Mouse (Mus musculus) forebrain, embryonic 11.5 days (tissue): ENCODE data around the gene Polr2c. TPM values are rescaled to one million over a fixed set of nuclear protein-coding genes. Genes with fewer than 3 reads are reported as not detected.

ENCODE experiments used
- ATAC-seq: fragments of 200-750 bp; cut with Nextera tagmentation; replicated peaks from 2 replicates; pipeline ENCODE4 v1.8.0; 2017; ENCODE audit warnings: moderate TSS enrichment; ENCODE audit not compliant: low FRiP score
- DNase-seq: peaks from one replicate; pipeline ENCODE4 v3.0.0-alpha.2; 2017; ENCODE audit warnings: low spot score
- H3K27ac ChIP-seq: fragments of 300-500 bp; sonication (generic); 2 replicates; pipeline ENCODE4 v1.5.1; 2014; ENCODE audit warnings: low read depth, low read length
- H3K27me3 ChIP-seq: fragments of 300-500 bp; sonication (generic); 2 replicates; pipeline ENCODE4 v1.6.1; 2014; ENCODE audit warnings: mild to moderate bottlenecking, low read length, mixed read lengths; ENCODE audit not compliant: control insufficient read depth, insufficient read depth
- H3K36me3 ChIP-seq: fragments of 300-500 bp; sonication (generic); 2 replicates; pipeline ENCODE4 v1.6.1; 2014; ENCODE audit warnings: mild to moderate bottlenecking, low read length, moderate library complexity, mixed read lengths; ENCODE audit not compliant: control insufficient read depth, insufficient read depth
- H3K4me1 ChIP-seq: fragments of 300-500 bp; sonication (generic); replicated peaks from 2 replicates; pipeline ENCODE4 v1.6.1; 2014; ENCODE audit warnings: low read length, mixed read lengths; ENCODE audit not compliant: control insufficient read depth, insufficient read depth
- H3K4me2 ChIP-seq: fragments of 300-500 bp; sonication (generic); 2 replicates; pipeline ENCODE4 v1.6.1; 2014; ENCODE audit warnings: low read depth, mild to moderate bottlenecking, low read length, moderate library complexity, mixed read lengths; ENCODE audit not compliant: severe bottlenecking
- H3K4me3 ChIP-seq: fragments of 300-500 bp; sonication (generic); 2 replicates; pipeline ENCODE4 v1.5.1; 2014; ENCODE audit warnings: low read depth, low read length
- H3K9ac ChIP-seq: fragments of 300-500 bp; sonication (generic); 2 replicates; pipeline ENCODE4 v1.6.1; 2014; ENCODE audit warnings: low read length
- H3K9me3 ChIP-seq: fragments of 300-500 bp; sonication (generic); 2 replicates; pipeline ENCODE4 v1.6.1; 2016; ENCODE audit warnings: low read length, mixed read lengths; ENCODE audit not compliant: control insufficient read depth
- WGBS: fragments of 180-500 bp; shearing (Covaris S2); extraction: QIAGEN DNeasy Blood & Tissue Kit; methylation state at CpG from one replicate; pipeline ENCODE4 v1.1.7; 2014; 5-methylcytosine and 5-hydroxymethylcytosine counted together
- polyA plus RNA-seq: library from polyadenylated mRNA; unstranded; fragments of >200 nt; fragmentation: Nextera tagmentation; extraction: Ambion mirVana; gene quantifications from 2 replicates; pipeline ENCODE4 v1.2.1, GENCODE M21; 2014

Gene Polr2c
- polyA plus RNA-seq, 1 experiment from 2014 or later: 156 TPM

DNA sequence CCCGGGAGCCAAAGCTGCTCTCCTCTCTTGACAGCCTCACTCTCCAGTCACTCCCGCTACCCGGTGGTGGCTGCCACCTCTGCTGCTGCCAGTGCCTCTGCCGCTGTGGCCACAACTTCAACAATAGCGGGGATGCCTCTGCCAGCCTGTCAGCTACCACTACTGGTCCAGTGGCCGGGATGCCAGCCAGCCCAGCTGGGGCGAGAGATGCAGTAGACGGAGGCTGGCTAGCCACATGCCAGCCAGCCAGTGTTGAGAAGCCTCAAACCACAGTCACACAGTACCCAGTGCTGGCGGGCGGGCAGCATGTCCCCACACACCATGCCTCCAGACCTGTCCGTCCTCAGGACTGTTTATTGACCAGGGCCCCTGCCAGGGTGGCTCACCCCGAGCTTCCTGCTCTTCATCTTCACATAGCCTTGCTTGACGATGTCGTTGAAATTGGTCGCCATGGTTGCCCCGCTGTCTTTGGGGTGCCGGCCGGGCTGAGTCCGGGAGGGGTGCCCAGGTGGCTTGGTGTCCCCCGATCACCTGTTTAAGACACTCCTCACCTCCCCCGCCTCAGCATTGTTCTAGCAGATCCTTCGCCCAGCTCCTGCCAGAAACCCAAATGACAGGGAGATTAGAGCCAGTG, 13.3 kb downstream of the Polr2c start:
- Histone ChIP-seq H3K4me1 (peaks cover 20% of the 10 kb centered on the region; the same call in 1 of the 2 replicates), H3K27ac (no peak overlapping the region), H3K27me3 (peaks cover 14% of the 10 kb centered on the region), H3K36me3 (no peaks in the 10 kb centered on the region; the same call in 1 of the 2 replicates), H3K9me3 (no peaks in the 10 kb centered on the region), H3K4me3 (peak overlapping the region; percentile 37), H3K9ac (peak overlapping the region; percentile 57), H3K4me2 (peak overlapping the region; percentile 76)
- peak; percentile 9; the same call in 1 of the 2 replicates for ATAC-seq
- WGBS: 1% methylated on average over 20 of the region's 22 CpGs
- peak; percentile 58 for DNase-seq

GRCm38 (mm10) chr8:94871108-94871894, 14.1 kb downstream of the Polr2c start:
- WGBS: 6% methylated on average over 7 of the region's 7 CpGs
- peak; percentile 59 for ATAC-seq
- peaks cover 22% of the 10 kb centered on the region; the same call in 1 of the 2 replicates for H3K4me1 ChIP-seq
- peaks cover 15% of the 10 kb centered on the region for H3K27me3 ChIP-seq
- peak overlapping the region; percentile 57 for H3K9ac ChIP-seq
- H3K4me3 ChIP-seq: peak overlapping the region; percentile 37
- DNase-seq: peak; percentile 74
- H3K9me3 ChIP-seq: no peaks in the 10 kb centered on the region
- no peaks in the 10 kb centered on the region; the same call in 1 of the 2 replicates for H3K36me3 ChIP-seq
- H3K4me2 ChIP-seq: peak overlapping the region; percentile 76
- H3K27ac ChIP-seq: 0 out of 2 replicates have a peak overlapping the region, but pooled peaks have one; percentile 31

DNA sequence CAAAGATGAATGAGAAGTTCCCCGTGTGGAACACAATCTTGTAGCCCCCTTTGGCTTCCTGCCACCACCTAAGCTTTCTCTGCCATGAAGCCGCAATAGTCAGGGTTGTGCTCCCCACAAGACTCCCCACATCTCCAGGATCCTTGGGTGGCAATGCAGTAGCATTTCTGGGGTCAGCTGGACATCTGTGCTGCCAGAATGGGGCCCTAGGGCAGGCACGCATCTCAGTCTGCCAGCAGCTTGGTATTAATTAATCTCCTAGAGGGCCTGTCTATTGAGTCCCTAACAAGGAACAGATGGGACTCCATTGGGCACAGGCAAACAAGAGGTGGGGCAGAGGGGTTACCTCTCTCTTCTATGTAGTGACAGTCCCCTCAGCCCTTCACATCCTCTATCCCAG, 14.9 kb downstream of the Polr2c start:
- Histone ChIP-seq H3K27ac (peak overlapping the region; percentile 31; the same call in 1 of the 2 replicates), H3K4me3 (no peak overlapping the region), H3K9me3 (no peaks in the 10 kb centered on the region), H3K4me1 (peaks cover 22% of the 10 kb centered on the region; the same call in 1 of the 2 replicates), H3K27me3 (peaks cover 15% of the 10 kb centered on the region), H3K4me2 (no peak overlapping the region), H3K36me3 (no peaks in the 10 kb centered on the region), H3K9ac (0 out of 2 replicates have a peak overlapping the region, but pooled peaks have one; percentile 27)
- peak; percentile 61 for DNase-seq
- WGBS: 43% methylated on average over 3 of the region's 3 CpGs
- no peak for ATAC-seq

- no peak overlapping the region for H3K4me2 ChIP-seq
- H3K9ac ChIP-seq: no peak overlapping the region
- no peaks in the 10 kb centered on the region for H3K9me3 ChIP-seq
- ATAC-seq (no peak), DNase-seq (no peak)
- H3K4me1 ChIP-seq: peaks cover 22% of the 10 kb centered on the region; the same call in 1 of the 2 replicates
- no peak overlapping the region for H3K27ac ChIP-seq
- no peak overlapping the region for H3K4me3 ChIP-seq
- 71% methylated on average over 2 of the region's 2 CpGs for whole genome bisulfite sequencing
- H3K27me3 ChIP-seq: peaks cover 15% of the 10 kb centered on the region
- H3K36me3 ChIP-seq: no peaks in the 10 kb centered on the region
These were observed 15.3 kb downstream of the Polr2c start for GRCm38 (mm10) chr8:94872576-94872975.

DNA sequence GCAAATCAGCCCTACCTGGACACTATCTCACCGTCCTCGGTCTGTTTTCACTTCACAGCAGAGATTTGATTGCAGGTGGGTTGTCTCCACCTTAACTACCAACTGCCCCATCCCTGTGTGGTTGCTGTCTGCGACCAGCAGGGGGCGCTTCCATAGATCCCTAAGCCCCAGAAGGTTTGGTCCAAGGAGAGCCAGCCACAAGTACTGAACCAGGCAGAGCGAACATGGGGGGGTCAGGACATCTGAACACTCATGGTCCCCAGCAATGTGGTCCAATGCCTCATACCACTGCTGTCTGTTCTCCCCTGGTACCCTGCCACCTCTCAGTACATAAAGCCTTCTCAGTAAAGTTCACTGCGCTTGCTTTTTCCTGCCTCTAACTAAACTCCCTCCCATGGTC, 17.1 kb downstream of the Polr2c start:
- ATAC-seq (no peak), DNase-seq (peak; percentile 82)
- Histone ChIP-seq H3K4me3 (no peak overlapping the region), H3K9me3 (no peaks in the 10 kb centered on the region), H3K27ac (no peak overlapping the region), H3K4me1 (peaks cover 18% of the 10 kb centered on the region; the same call in 1 of the 2 replicates), H3K9ac (no peak overlapping the region), H3K27me3 (peaks cover 15% of the 10 kb centered on the region), H3K4me2 (peak overlapping the region; percentile 98; the same call in 1 of the 2 replicates), H3K36me3 (no peaks in the 10 kb centered on the region)
- WGBS: 15% methylated on average over 6 of the region's 6 CpGs

DNA sequence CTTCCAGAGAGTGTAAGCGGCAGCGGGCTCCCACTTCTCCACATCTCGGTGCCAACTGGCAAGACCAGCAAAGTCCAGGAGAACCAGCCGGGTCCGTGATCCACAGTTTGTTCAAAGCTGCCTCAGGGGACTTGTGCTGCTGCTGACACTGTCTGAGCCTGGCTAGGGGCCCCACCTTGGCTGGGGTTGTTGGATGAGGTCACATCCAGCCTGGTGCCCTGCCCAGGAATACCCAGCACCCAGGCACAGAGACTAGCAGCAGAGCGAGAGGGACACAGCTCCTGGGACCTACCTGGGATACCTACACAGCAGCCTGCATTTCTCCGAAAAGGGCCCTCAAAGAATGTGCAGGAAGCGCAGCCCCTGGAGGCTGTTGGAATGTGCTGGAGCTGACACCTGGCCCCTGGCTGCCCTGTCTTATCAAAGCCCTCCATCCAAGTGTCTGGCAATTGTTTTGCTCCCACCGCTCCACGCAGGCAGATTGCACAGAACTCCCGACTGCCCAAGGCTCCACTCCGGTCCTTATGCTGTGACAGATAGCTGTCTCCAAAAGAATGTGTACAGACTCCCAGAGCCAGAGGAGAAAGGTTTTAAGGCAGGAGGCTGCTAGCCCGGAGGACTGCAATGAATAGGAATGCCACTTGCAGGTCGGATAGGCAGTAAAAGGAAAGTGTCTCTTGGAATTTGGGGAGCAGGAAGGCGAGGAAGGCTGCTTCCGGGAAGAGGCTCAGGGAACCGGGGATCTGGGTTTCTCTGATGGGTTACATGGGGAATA, 18.0 kb downstream of the Polr2c start:
- no peaks in the 10 kb centered on the region for H3K36me3 ChIP-seq
- peak overlapping the region; percentile 57 for H3K4me3 ChIP-seq
- ATAC-seq: no peak
- 17% methylated on average over 17 of the region's 17 CpGs for WGBS
- peaks cover 18% of the 10 kb centered on the region; the same call in 1 of the 2 replicates for H3K4me1 ChIP-seq
- H3K9ac ChIP-seq: peak overlapping the region; percentile 51
- peak overlapping the region; percentile 98 for H3K4me2 ChIP-seq
- no peak overlapping the region for H3K27ac ChIP-seq
- no peaks in the 10 kb centered on the region for H3K9me3 ChIP-seq
- peak; percentile 62 for DNase-seq
- H3K27me3 ChIP-seq: peaks cover 15% of the 10 kb centered on the region

GRCm38 (mm10) chr8:94875871-94876150, 18.6 kb downstream of the Polr2c start:
- Histone ChIP-seq H3K4me3 (peak overlapping the region; percentile 57), H3K36me3 (no peaks in the 10 kb centered on the region), H3K4me2 (peak overlapping the region; percentile 98), H3K4me1 (peaks cover 13% of the 10 kb centered on the region; the same call in 1 of the 2 replicates), H3K9me3 (no peaks in the 10 kb centered on the region), H3K27ac (no peak overlapping the region), H3K9ac (peak overlapping the region; percentile 51), H3K27me3 (peaks cover 15% of the 10 kb centered on the region)
- no peak for DNase-seq
- under 1% methylated on average over 16 of the region's 20 CpGs for WGBS
- no peak for ATAC-seq

- 1% methylated on average over 34 of the region's 37 CpGs for WGBS
- H3K27ac ChIP-seq: no peak within 1 kb of the TSS
- ATAC-seq (peak; percentile 66), DNase-seq (peak; percentile 96)
- H3K36me3 ChIP-seq: no peaks in the 10 kb centered on the region
- H3K9me3 ChIP-seq: no peaks in the 10 kb centered on the region
- H3K9ac ChIP-seq: peak within 1 kb of the TSS; percentile 51
- peaks cover 11% of the 10 kb centered on the region; the same call in 1 of the 2 replicates for H3K4me1 ChIP-seq
- peak within 1 kb of the TSS; percentile 98 for H3K4me2 ChIP-seq
- peaks cover 15% of the 10 kb centered on the region for H3K27me3 ChIP-seq
- peak within 1 kb of the TSS; percentile 57 for H3K4me3 ChIP-seq
These were observed 19.0 kb downstream of the Polr2c start, which contains the start of gene Dok4 for GRCm38 (mm10) chr8:94876197-94876730. Dok4 (minus strand) TSS chr8:94876330.
